ENCODE assay signal across 8 mouse cellular contexts in the genomic region with DNA sequence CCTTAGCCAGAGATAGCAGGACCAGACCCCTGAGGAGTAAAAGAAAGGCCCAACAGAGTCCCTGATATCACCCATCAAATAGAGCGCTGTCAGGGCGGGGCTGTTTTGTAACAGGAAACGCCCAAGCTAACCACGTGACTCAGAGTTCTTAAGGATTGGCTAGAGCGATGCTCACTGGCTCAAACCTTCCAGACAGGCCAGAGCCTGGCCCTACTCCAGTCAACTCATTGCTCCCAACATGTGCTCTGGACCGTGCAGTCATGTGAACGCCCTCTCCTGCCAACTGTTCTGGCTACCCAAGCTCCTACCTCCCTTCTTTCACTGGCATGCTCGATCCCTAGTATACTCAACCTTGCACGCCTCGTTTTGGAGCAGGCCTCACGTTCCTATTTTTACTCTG.
DNase-seq lines count a peak whose midpoint lies in the region; TF ChIP-seq lines count a peak whose summit lies in the region.

No protein-coding gene starts in this region.

- TF ChIP-seq CTCF in layer of hippocampus, adult 2 months (conservative IDR thresholded peaks at IDR 0.05) = no peak
- TF ChIP-seq CTCF in kidney, adult 2 months (conservative IDR thresholded peaks at IDR 0.05; ENCODE audit: insufficient read depth, insufficient read length, low read depth, low read length) = no peak

- TF ChIP-seq POLR2A in kidney, adult 2 months (IDR thresholded peaks at IDR 0.05; ENCODE audit: low read depth, low read length) = no peak

- H3K36me3 ChIP-seq in kidney, adult 2 months (ENCODE audit: control insufficient read depth, insufficient read depth, low read length) = no peaks in the 10 kb centered on the region

- no peak for DNase-seq in layer of hippocampus, adult 2 months (ENCODE audit: low spot score in 2 of 2)
- DNase-seq in layer of hippocampus, postnatal 25 days (ENCODE audit: extremely low spot score in 1 of 2, low spot score in 1 of 2) = no peak
- DNase-seq in ES-CJ7 (ENCODE audit: low read depth, low spot score) = peak; percentile 68
- peak; percentile 93 for DNase-seq in cerebellum, adult 11 months
- peak; percentile 72 to 77 for DNase-seq in gastrocnemius, postnatal 36 days
- DNase-seq in kidney, adult 2 months = peak; percentile 98
- peak; percentile 73 for DNase-seq in lung, postnatal 14 days
- DNase-seq in thymus, postnatal 36 days = no peak

- H3K27me3 ChIP-seq in kidney, adult 2 months (replicated peaks; ENCODE audit: control insufficient read depth, insufficient read depth, low read length) = no peaks in the 10 kb centered on the region

- peaks cover 36% of the 10 kb centered on the region for H3K4me1 ChIP-seq in kidney, adult 2 months (ENCODE audit: control insufficient read depth, insufficient read depth, low read length)

- H3K4me3 ChIP-seq in layer of hippocampus, adult 2 months = no peak overlapping the region
- H3K4me3 ChIP-seq in kidney, adult 2 months (ENCODE audit: insufficient read depth, low read depth, low read length) = no peak overlapping the region

- intact Hi-C loops in gastrocnemius, postnatal 36 days (cut with DNase I) = loop anchor here (5.0 kb wide), 1 partner anchor 88 kb away; a partner anchor contains a TSS

- 17% methylated on average over 11 of the region's 11 CpGs for WGBS in kidney, adult 2 months

- peak overlapping the region; percentile 89 for H3K27ac ChIP-seq in layer of hippocampus, adult 2 months
- peak overlapping the region; percentile 79 for H3K27ac ChIP-seq in kidney, adult 2 months (ENCODE audit: insufficient read depth, low read depth, low read length)

Comparison
In these comparisons a context has a peak if more than half of its experiments do, and no peak if none do; other contexts are left out.
1. DNase-seq: peak in ES-CJ7 (single experiment), cerebellum, adult 11 months (single experiment), gastrocnemius, postnatal 36 days (2 of 2), kidney, adult 2 months (single experiment) and lung, postnatal 14 days (single experiment); none in layer of hippocampus, adult 2 months (0 of 2), layer of hippocampus, postnatal 25 days (0 of 2) and thymus, postnatal 36 days (0 of 2).